Mouse (Mus musculus) CH12.LX (cell line): ENCODE measurements around the gene Lrch2.

Experiments
- CTCF ChIP-seq, 2 experiments: IDR thresholded peaks in 1 of 2; conservative IDR thresholded peaks in 1 of 2; 2 replicates each; pipeline ENCODE4 v1.5.1; 2011 to 2012; ENCODE audit warnings: low read depth in 2 of 2, low read length in 2 of 2, improper control_type of control experiment in 1 of 2, inconsistent platforms in 1 of 2, mild to moderate bottlenecking in 1 of 2, moderate library complexity in 1 of 2
- POLR2A ChIP-seq: IDR thresholded peaks from 2 replicates; pipeline ENCODE4 v1.6.1; 2011; ENCODE audit warnings: low read depth, mild to moderate bottlenecking, improper control_type of control experiment, low read length

DNA sequence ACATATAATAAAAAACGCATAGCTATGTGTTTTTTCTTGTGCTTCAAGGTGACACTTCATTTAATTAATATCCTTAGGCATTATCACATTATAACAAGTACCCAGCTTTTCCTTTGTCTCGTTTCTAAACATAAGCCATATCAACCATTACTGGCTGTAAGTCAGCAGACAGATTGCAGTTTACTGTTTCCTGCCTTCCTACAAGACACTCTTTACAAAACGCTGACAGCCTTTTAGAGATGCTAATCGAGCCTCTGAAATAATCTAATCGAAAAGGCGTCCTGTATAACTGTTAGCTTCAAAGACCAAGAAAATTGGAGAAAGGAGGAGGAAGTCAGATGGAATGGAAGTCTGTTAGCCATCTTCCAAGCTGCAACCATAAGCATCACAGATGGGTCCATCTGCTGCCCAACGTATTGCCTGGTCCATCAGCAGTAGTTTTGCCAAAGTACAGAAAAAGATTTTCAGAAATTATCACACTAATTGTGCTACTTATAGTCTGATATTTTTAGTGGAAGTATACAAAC, 26.2 kb downstream of the Lrch2 start:
- TF ChIP-seq POLR2A, result no peak
- no peak for TF ChIP-seq CTCF (conservative IDR thresholded peaks at IDR 0.05 in 1 of 2, IDR thresholded peaks at IDR 0.05 in 1 of 2; ENCODE audit: low read depth in 2 of 2, low read length in 2 of 2)
